Mouse (Mus musculus) heart, postnatal 0 days (tissue): ENCODE measurements around the gene Gm8890. TPM values are rescaled to one million over a fixed set of nuclear protein-coding genes. Genes with fewer than 3 reads are reported as not detected.
"Not testable (repeated sequence)": the region's sequence is repeated elsewhere in the genome, so short reads cannot be mapped to it uniquely, and the experiment has no call there.

Source experiments
- ATAC-seq: fragments of 200-750 bp; cut with Nextera tagmentation; 2 replicates; pipeline ENCODE4 v1.8.0; 2017; ENCODE audit warnings: low read depth, moderate number of reproducible peaks, moderate library complexity; ENCODE audit not compliant: insufficient read depth
- DNase-seq: peaks from one replicate; pipeline ENCODE4 v3.0.0-alpha.2; 2016; ENCODE audit warnings: low spot score
- H3K27ac ChIP-seq: fragments of 300-500 bp; sonication (generic); 2 replicates; pipeline ENCODE4 v1.5.1; 2014; ENCODE audit warnings: low read depth, mild to moderate bottlenecking
- H3K27me3 ChIP-seq: fragments of 300-500 bp; sonication (generic); 2 replicates; pipeline ENCODE4 v1.6.1; 2014; ENCODE audit warnings: low read length, mixed read lengths; ENCODE audit not compliant: control insufficient read depth, insufficient read depth
- H3K36me3 ChIP-seq: fragments of 300-500 bp; sonication (generic); replicated peaks from 2 replicates; pipeline ENCODE4 v1.6.1; 2014; ENCODE audit warnings: low read length, mixed read lengths; ENCODE audit not compliant: control insufficient read depth, insufficient read depth
- H3K4me1 ChIP-seq: fragments of 300-500 bp; sonication (generic); 2 replicates; pipeline ENCODE4 v1.6.1; 2014; ENCODE audit warnings: antibody characterized with exemption; ENCODE audit not compliant: control insufficient read depth, insufficient read depth
- H3K4me2 ChIP-seq: fragments of 300-500 bp; sonication (generic); 2 replicates; pipeline ENCODE4 v1.6.1; 2014; ENCODE audit warnings: low read depth, mild to moderate bottlenecking, low read length, moderate library complexity
- H3K4me3 ChIP-seq: fragments of 300-500 bp; sonication (generic); 2 replicates; pipeline ENCODE4 v1.5.1; 2014; ENCODE audit warnings: low read depth, low read length
- H3K9ac ChIP-seq: fragments of 300-500 bp; sonication (generic); replicated peaks from 2 replicates; pipeline ENCODE4 v1.6.1; 2014; ENCODE audit warnings: low read depth, low read length, mixed read lengths
- H3K9me3 ChIP-seq: fragments of 300-500 bp; sonication (generic); replicated peaks from 2 replicates; pipeline ENCODE4 v1.6.1; 2016; ENCODE audit warnings: low read length; ENCODE audit not compliant: control insufficient read depth
- WGBS: fragments of 180-500 bp; shearing (Covaris S2); extraction: QIAGEN DNeasy Blood & Tissue Kit; methylation state at CpG from one replicate; pipeline ENCODE4 v1.1.7; 2014; 5-methylcytosine and 5-hydroxymethylcytosine counted together
- polyA plus RNA-seq: library from polyadenylated mRNA; unstranded; fragments of >200 nt; fragmentation: Nextera tagmentation; extraction: Ambion mirVana; gene quantifications from 2 replicates; pipeline ENCODE4 v1.2.1, GENCODE M21; 2015
- total RNA-seq: library from RNA; depleted of rRNA; stranded (reverse); fragments of >200 nt; gene quantifications from 2 replicates; pipeline ENCODE4 v1.2.3, GENCODE M21; 2014; ENCODE audit warnings: low replicate concordance; rRNA removed

Gene Gm8890
- total RNA-seq: not detected in 2 replicates
- not detected in 2 replicates for polyA plus RNA-seq

DNA sequence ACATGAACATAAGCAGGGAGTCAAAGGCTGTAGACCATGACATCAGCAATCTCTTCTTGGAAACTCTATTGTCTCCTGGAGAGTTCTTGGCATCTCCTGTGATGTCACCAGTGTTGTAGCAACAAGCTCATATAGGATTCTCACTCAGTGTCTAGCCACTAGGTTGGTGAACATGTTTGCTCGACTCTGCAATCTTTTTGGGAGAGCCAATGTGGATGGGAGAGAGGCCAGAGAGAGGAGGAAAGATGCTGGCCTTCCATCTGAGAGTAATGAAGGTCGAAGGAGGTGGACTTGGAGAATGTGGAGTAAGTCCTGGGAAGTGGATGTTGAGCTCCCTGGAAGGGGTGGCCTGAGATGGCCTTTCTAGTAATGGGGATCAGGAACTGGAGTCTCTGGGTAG, at the start of gene Gm8890:
TSS of gene Gm8890 (plus strand) at position 301 of the 400 bp plus-strand sequence.
- not testable (repeated sequence) for H3K4me3 ChIP-seq, DNase-seq, H3K36me3 ChIP-seq, H3K9ac ChIP-seq, H3K9me3 ChIP-seq, H3K27me3 ChIP-seq, H3K27ac ChIP-seq, H3K4me1 ChIP-seq, ATAC-seq, H3K4me2 ChIP-seq
- no CpG with 5 or more reads among the region's 2 CpGs for WGBS

- not testable (repeated sequence) for H3K36me3 ChIP-seq, H3K9me3 ChIP-seq, DNase-seq, ATAC-seq, H3K4me1 ChIP-seq, H3K27me3 ChIP-seq, H3K4me3 ChIP-seq, H3K9ac ChIP-seq, H3K27ac ChIP-seq, H3K4me2 ChIP-seq
- WGBS: 63% methylated on average over 1 of the region's 1 CpGs
These were observed 388 bp downstream of the Gm8890 start for GRCm38 (mm10) chr5:11256221-11256620.

Other genes with a start within 250 kb of the Gm8890 start
- gene Gm8879, start 128.4 kb upstream of the Gm8890 start, total RNA-seq: not detected in 2 replicates
- gene Gm8879, start 128.4 kb upstream of the Gm8890 start, polyA plus RNA-seq: not detected in 2 replicates
- gene Gm5861, start 73.0 kb upstream of the Gm8890 start, total RNA-seq: not detected in 2 replicates
- gene Gm5861, start 73.0 kb upstream of the Gm8890 start, polyA plus RNA-seq: not detected in 2 replicates
- not detected in 2 replicates for gene Speer1, start 85.5 kb downstream of the Gm8890 start, total RNA-seq
- not detected in 2 replicates for gene Speer1, start 85.5 kb downstream of the Gm8890 start, polyA plus RNA-seq
- not detected in 2 replicates for gene Gm8897, start 160.4 kb downstream of the Gm8890 start, total RNA-seq
- not detected in 2 replicates for gene Gm8897, start 160.4 kb downstream of the Gm8890 start, polyA plus RNA-seq
- gene Gm8906, start 246.7 kb downstream of the Gm8890 start, total RNA-seq: not detected in 2 replicates
- not detected in 2 replicates for gene Gm8906, start 246.7 kb downstream of the Gm8890 start, polyA plus RNA-seq